Mouse (Mus musculus): ENCODE results near the gene March4. TPM values are rescaled to one million over a fixed set of nuclear protein-coding genes. Genes with fewer than 3 reads are reported as not detected.

March4 gene
- polyA plus RNA-seq, 1 experiment from 2014 or later, result 0.92 TPM

- no peak overlapping the region for H3K4me3 ChIP-seq (ENCODE audit: low read depth, low read length)
- no peaks in the 10 kb centered on the region for H3K27me3 ChIP-seq (ENCODE audit: control insufficient read depth, insufficient read depth, low read length)
- DNase-seq (ENCODE audit: low spot score, missing footprints), result no peak
- H3K9ac ChIP-seq (ENCODE audit: low read length), result no peak overlapping the region
- no peaks in the 10 kb centered on the region for H3K4me1 ChIP-seq (ENCODE audit: control insufficient read depth, insufficient read depth, low read length)
- 75% methylated on average over 8 of the region's 8 CpGs for WGBS
- no peaks in the 10 kb centered on the region for H3K36me3 ChIP-seq (ENCODE audit: control insufficient read depth, insufficient read depth, low read length)
- ATAC-seq (ENCODE audit: low FRiP score), result no peak
- no peak overlapping the region for H3K4me2 ChIP-seq
- H3K9me3 ChIP-seq (ENCODE audit: control insufficient read depth, low read length), result no peaks in the 10 kb centered on the region
- no peak overlapping the region for H3K27ac ChIP-seq (ENCODE audit: low read depth, low read length)
These were observed 135.2 kb downstream of the March4 start for GRCm38 (mm10) chr1:72401331-72402069.

- ATAC-seq (ENCODE audit: low FRiP score), result no peak
- DNase-seq (ENCODE audit: low spot score, missing footprints), result no peak
- 84% methylated on average over 9 of the region's 9 CpGs for WGBS
These were observed 136.1 kb downstream of the March4 start for GRCm38 (mm10) chr1:72400616-72401015.

GRCm38 (mm10) chr1:72399720-72400401 is 136.9 kb downstream of the March4 start:
- WGBS, result 93% methylated on average over 8 of the region's 8 CpGs
- no peak overlapping the region for H3K27ac ChIP-seq (ENCODE audit: low read depth, low read length)
- no peak overlapping the region for H3K4me2 ChIP-seq
- no peaks in the 10 kb centered on the region for H3K27me3 ChIP-seq (ENCODE audit: control insufficient read depth, insufficient read depth, low read length)
- H3K4me1 ChIP-seq (ENCODE audit: control insufficient read depth, insufficient read depth, low read length), result no peaks in the 10 kb centered on the region
- H3K36me3 ChIP-seq (ENCODE audit: control insufficient read depth, insufficient read depth, low read length), result no peaks in the 10 kb centered on the region
- no peak for ATAC-seq (ENCODE audit: low FRiP score)
- H3K9me3 ChIP-seq (ENCODE audit: control insufficient read depth, low read length), result no peaks in the 10 kb centered on the region
- no peak for DNase-seq (ENCODE audit: low spot score, missing footprints)
- no peak overlapping the region for H3K4me3 ChIP-seq (ENCODE audit: low read depth, low read length)
- no peak overlapping the region for H3K9ac ChIP-seq (ENCODE audit: low read length)

More at GRCm38 (mm10) chr1:72400616-72401015, 136.1 kb downstream of the March4 start:
- H3K27me3 ChIP-seq (ENCODE audit: control insufficient read depth, insufficient read depth, low read length), result no peaks in the 10 kb centered on the region
- H3K4me2 ChIP-seq, result no peak overlapping the region
- no peaks in the 10 kb centered on the region for H3K4me1 ChIP-seq (ENCODE audit: control insufficient read depth, insufficient read depth, low read length)
- no peak overlapping the region for H3K4me3 ChIP-seq (ENCODE audit: low read depth, low read length)
- no peak overlapping the region; the same call in 1 of the 2 replicates for H3K9ac ChIP-seq (ENCODE audit: low read length)
- H3K9me3 ChIP-seq (ENCODE audit: control insufficient read depth, low read length), result no peaks in the 10 kb centered on the region
- H3K27ac ChIP-seq (ENCODE audit: low read depth, low read length), result no peak overlapping the region
- no peaks in the 10 kb centered on the region for H3K36me3 ChIP-seq (ENCODE audit: control insufficient read depth, insufficient read depth, low read length)

GRCm38 (mm10) chr1:72390420-72390819 is 146.3 kb downstream of the March4 start:
- 85% methylated on average over 4 of the region's 4 CpGs for WGBS
- Histone ChIP-seq H3K4me3 (ENCODE audit: low read depth, low read length) (no peak overlapping the region), H3K36me3 (ENCODE audit: control insufficient read depth, insufficient read depth, low read length) (no peaks in the 10 kb centered on the region), H3K4me1 (ENCODE audit: control insufficient read depth, insufficient read depth, low read length) (no peaks in the 10 kb centered on the region), H3K4me2 (no peak overlapping the region), H3K27ac (ENCODE audit: low read depth, low read length) (no peak overlapping the region), H3K9ac (ENCODE audit: low read length) (no peak overlapping the region), H3K27me3 (ENCODE audit: control insufficient read depth, insufficient read depth, low read length) (no peaks in the 10 kb centered on the region), H3K9me3 (ENCODE audit: control insufficient read depth, low read length) (no peaks in the 10 kb centered on the region)
- no peak for ATAC-seq (ENCODE audit: low FRiP score)
- no peak for DNase-seq (ENCODE audit: low spot score, missing footprints)

GRCm38 (mm10) chr1:72383651-72384050 is 153.1 kb downstream of the March4 start:
- H3K27ac ChIP-seq (ENCODE audit: low read depth, low read length), result no peak overlapping the region
- WGBS, result 84% methylated on average over 5 of the region's 5 CpGs
- H3K9ac ChIP-seq (ENCODE audit: low read length), result no peak overlapping the region
- no peak overlapping the region for H3K4me2 ChIP-seq
- no peaks in the 10 kb centered on the region for H3K9me3 ChIP-seq (ENCODE audit: control insufficient read depth, low read length)
- ATAC-seq (ENCODE audit: low FRiP score) (no peak), DNase-seq (ENCODE audit: low spot score, missing footprints) (no peak)
- no peak overlapping the region for H3K4me3 ChIP-seq (ENCODE audit: low read depth, low read length)
- H3K36me3 ChIP-seq (ENCODE audit: control insufficient read depth, insufficient read depth, low read length), result no peaks in the 10 kb centered on the region
- H3K27me3 ChIP-seq (ENCODE audit: control insufficient read depth, insufficient read depth, low read length), result no peaks in the 10 kb centered on the region
- H3K4me1 ChIP-seq (ENCODE audit: control insufficient read depth, insufficient read depth, low read length), result no peaks in the 10 kb centered on the region

GRCm38 (mm10) chr1:72383056-72383455 is 153.7 kb downstream of the March4 start:
- Histone ChIP-seq H3K27me3 (ENCODE audit: control insufficient read depth, insufficient read depth, low read length) (no peaks in the 10 kb centered on the region), H3K27ac (ENCODE audit: low read depth, low read length) (no peak overlapping the region), H3K4me2 (no peak overlapping the region), H3K36me3 (ENCODE audit: control insufficient read depth, insufficient read depth, low read length) (no peaks in the 10 kb centered on the region), H3K4me1 (ENCODE audit: control insufficient read depth, insufficient read depth, low read length) (no peaks in the 10 kb centered on the region), H3K9ac (ENCODE audit: low read length) (no peak overlapping the region), H3K4me3 (ENCODE audit: low read depth, low read length) (no peak overlapping the region), H3K9me3 (ENCODE audit: control insufficient read depth, low read length) (no peaks in the 10 kb centered on the region)
- no peak for ATAC-seq (ENCODE audit: low FRiP score)
- no peak for DNase-seq (ENCODE audit: low spot score, missing footprints)
- 95% methylated on average over 7 of the region's 7 CpGs for WGBS

- DNase-seq (ENCODE audit: low spot score, missing footprints) (no peak), ATAC-seq (ENCODE audit: low FRiP score) (no peak)
- no peak overlapping the region for H3K4me3 ChIP-seq (ENCODE audit: low read depth, low read length)
- H3K36me3 ChIP-seq (ENCODE audit: control insufficient read depth, insufficient read depth, low read length), result no peaks in the 10 kb centered on the region
- no peaks in the 10 kb centered on the region for H3K4me1 ChIP-seq (ENCODE audit: control insufficient read depth, insufficient read depth, low read length)
- H3K9ac ChIP-seq (ENCODE audit: low read length), result no peak overlapping the region
- H3K4me2 ChIP-seq, result no peak overlapping the region
- WGBS, result 100% methylated on average over 3 of the region's 3 CpGs
- no peaks in the 10 kb centered on the region for H3K27me3 ChIP-seq (ENCODE audit: control insufficient read depth, insufficient read depth, low read length)
- no peak overlapping the region for H3K27ac ChIP-seq (ENCODE audit: low read depth, low read length)
- no peaks in the 10 kb centered on the region for H3K9me3 ChIP-seq (ENCODE audit: control insufficient read depth, low read length)
These were observed 156.2 kb downstream of the March4 start for GRCm38 (mm10) chr1:72380544-72380943.

GRCm38 (mm10) chr1:72379752-72380353 is 156.9 kb downstream of the March4 start:
- Histone ChIP-seq H3K9me3 (ENCODE audit: control insufficient read depth, low read length) (no peaks in the 10 kb centered on the region), H3K4me2 (no peak overlapping the region), H3K27me3 (ENCODE audit: control insufficient read depth, insufficient read depth, low read length) (no peaks in the 10 kb centered on the region), H3K9ac (ENCODE audit: low read length) (no peak overlapping the region), H3K36me3 (ENCODE audit: control insufficient read depth, insufficient read depth, low read length) (no peaks in the 10 kb centered on the region), H3K4me3 (ENCODE audit: low read depth, low read length) (no peak overlapping the region), H3K27ac (ENCODE audit: low read depth, low read length) (no peak overlapping the region), H3K4me1 (ENCODE audit: control insufficient read depth, insufficient read depth, low read length) (no peaks in the 10 kb centered on the region)
- DNase-seq (ENCODE audit: low spot score, missing footprints) (no peak), ATAC-seq (ENCODE audit: low FRiP score) (no peak)
- WGBS, result 97% methylated on average over 11 of the region's 11 CpGs

- H3K4me3 ChIP-seq (ENCODE audit: low read depth, low read length), result no peak overlapping the region
- no peaks in the 10 kb centered on the region for H3K4me1 ChIP-seq (ENCODE audit: control insufficient read depth, insufficient read depth, low read length)
- no peaks in the 10 kb centered on the region for H3K36me3 ChIP-seq (ENCODE audit: control insufficient read depth, insufficient read depth, low read length)
- 96% methylated on average over 4 of the region's 4 CpGs for WGBS
- no peaks in the 10 kb centered on the region for H3K9me3 ChIP-seq (ENCODE audit: control insufficient read depth, low read length)
- H3K4me2 ChIP-seq, result no peak overlapping the region
- DNase-seq (ENCODE audit: low spot score, missing footprints) (no peak), ATAC-seq (ENCODE audit: low FRiP score) (no peak)
- no peaks in the 10 kb centered on the region for H3K27me3 ChIP-seq (ENCODE audit: control insufficient read depth, insufficient read depth, low read length)
- H3K27ac ChIP-seq (ENCODE audit: low read depth, low read length), result no peak overlapping the region
- no peak overlapping the region for H3K9ac ChIP-seq (ENCODE audit: low read length)
These were observed 158.6 kb downstream of the March4 start for GRCm38 (mm10) chr1:72378151-72378550.
